9 mouse cellular contexts compared by ENCODE assay signal in the genomic region with DNA sequence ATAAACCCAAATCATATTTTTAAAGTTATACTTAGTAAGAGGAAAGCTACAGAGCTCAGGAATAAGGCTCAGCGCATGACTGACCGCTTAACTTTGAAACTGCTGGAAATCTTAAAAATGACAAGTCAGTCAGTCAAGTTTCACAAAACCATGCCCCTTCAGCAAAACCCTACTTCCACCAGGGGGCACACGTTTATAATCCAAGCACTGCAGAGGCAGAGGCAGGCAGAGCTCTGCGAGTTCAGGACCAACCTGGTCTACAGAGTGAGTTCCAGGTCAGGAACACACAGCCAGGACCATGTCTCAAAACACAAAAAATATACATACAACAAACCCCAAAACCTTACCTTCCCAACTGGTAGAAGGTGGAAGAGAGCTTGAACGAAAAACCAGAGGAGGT. TPM values are rescaled to one million over a fixed set of nuclear protein-coding genes. Genes with fewer than 3 reads are reported as not detected.
DNase-seq lines count a peak whose midpoint lies in the region; ATAC-seq and TF ChIP-seq lines count a peak whose summit lies in the region.
"Had no signal": no experiment of that assay in that cellular context is flagged by ENCODE, and none has a peak within 500 bp of the region (broad histone marks: within the 10 kb centered on the region; RNA-seq: fewer than 3 reads in every experiment).

No protein-coding gene starts in this region.

- no peak overlapping the region for H3K9ac ChIP-seq in heart, adult 2 months (ENCODE audit: low read depth, low read length)
- no peak overlapping the region for H3K9ac ChIP-seq in heart, embryonic 11.5 days (ENCODE audit: low read depth, low read length)
- H3K9ac ChIP-seq in liver, adult 2 months (ENCODE audit: low read depth, low read length) = no peak overlapping the region
- no peak overlapping the region for H3K9ac ChIP-seq in midbrain, embryonic 15.5 days
- H3K9ac ChIP-seq: limb, embryonic 13.5 days had no signal

- no peaks in the 10 kb centered on the region for H3K27me3 ChIP-seq in heart, adult 2 months (ENCODE audit: control insufficient read depth, insufficient read depth, low read length)
- no peaks in the 10 kb centered on the region for H3K27me3 ChIP-seq in heart, embryonic 11.5 days (ENCODE audit: control insufficient read depth, insufficient read depth, low read length)
- no peaks in the 10 kb centered on the region for H3K27me3 ChIP-seq in liver, adult 2 months (ENCODE audit: control insufficient read depth, insufficient read depth, low read length)
- no peaks in the 10 kb centered on the region for H3K27me3 ChIP-seq in midbrain, embryonic 15.5 days (replicated peaks)
- H3K27me3 ChIP-seq: limb, embryonic 13.5 days had no signal

- no peak for TF ChIP-seq POLR2A in heart, adult 2 months (IDR thresholded peaks at IDR 0.05; ENCODE audit: insufficient read depth, low read depth, low read length)
- TF ChIP-seq POLR2A in liver, adult 2 months (IDR thresholded peaks at IDR 0.05; ENCODE audit: extremely low read depth, insufficient read depth, low read length) = no peak

- H3K4me3 ChIP-seq in heart, adult 2 months = no peak overlapping the region
- H3K4me3 ChIP-seq in heart, embryonic 11.5 days (ENCODE audit: low read depth, low read length) = no peak overlapping the region
- H3K4me3 ChIP-seq in liver, adult 2 months (ENCODE audit: insufficient read depth, low read depth, low read length) = no peak overlapping the region
- H3K4me3 ChIP-seq in midbrain, embryonic 15.5 days = no peak overlapping the region
- H3K4me3 ChIP-seq: limb, embryonic 13.5 days had no signal

- TF ChIP-seq CTCF in heart, adult 2 months (IDR thresholded peaks at IDR 0.05) = peak; percentile 53
- peak; percentile 39 for TF ChIP-seq CTCF in liver, adult 2 months (IDR thresholded peaks at IDR 0.05; ENCODE audit: low read depth, low read length)

- no peaks in the 10 kb centered on the region for H3K79me2 ChIP-seq in heart, adult 2 months (replicated peaks; ENCODE audit: control insufficient read depth, insufficient read depth, low read length)
- no peaks in the 10 kb centered on the region for H3K79me2 ChIP-seq in liver, adult 2 months (ENCODE audit: control insufficient read depth, insufficient read depth, low read length)

- H3K4me1 ChIP-seq in heart, adult 2 months (ENCODE audit: control insufficient read depth, insufficient read depth, low read length) = no peaks in the 10 kb centered on the region
- H3K4me1 ChIP-seq in heart, embryonic 11.5 days (ENCODE audit: control insufficient read depth, insufficient read depth, low read length) = no peaks in the 10 kb centered on the region
- no peaks in the 10 kb centered on the region for H3K4me1 ChIP-seq in liver, adult 2 months (ENCODE audit: control insufficient read depth, insufficient read depth, low read length)
- no peaks in the 10 kb centered on the region for H3K4me1 ChIP-seq in midbrain, embryonic 15.5 days
- H3K4me1 ChIP-seq: limb, embryonic 13.5 days had no signal

- TF ChIP-seq EP300 in heart, adult 2 months (IDR thresholded peaks at IDR 0.05; ENCODE audit: insufficient read depth, low read depth, low read length) = no peak

- no peak overlapping the region for H3K4me2 ChIP-seq in heart, embryonic 11.5 days
- H3K4me2 ChIP-seq in midbrain, embryonic 15.5 days = no peak overlapping the region
- H3K4me2 ChIP-seq: limb, embryonic 13.5 days had no signal

- H3K27ac ChIP-seq in heart, adult 2 months = no peak overlapping the region
- H3K27ac ChIP-seq in heart, embryonic 11.5 days (ENCODE audit: low read depth, low read length) = no peak overlapping the region
- H3K27ac ChIP-seq in liver, adult 2 months (replicated peaks; ENCODE audit: insufficient read depth, low read depth, low read length) = no peak overlapping the region
- no peak overlapping the region for H3K27ac ChIP-seq in midbrain, embryonic 15.5 days
- H3K27ac ChIP-seq: limb, embryonic 13.5 days had no signal

- intact Hi-C loops in heart, adult 2 months (cut with DNase I) = loop anchor here (5.0 kb wide), 1 partner anchor 54 kb away; no protein-coding TSS in a partner anchor

- 90% methylated on average over 5 of the region's 5 CpGs for WGBS in heart, adult 2 months
- 91% methylated on average over 5 of the region's 5 CpGs for WGBS in heart, embryonic 11.5 days (ENCODE audit: insufficient replicate concordance)
- 97% methylated on average over 5 of the region's 5 CpGs for WGBS in liver, adult 2 months
- WGBS in midbrain, embryonic 15.5 days = 94% methylated on average over 5 of the region's 5 CpGs

- no peaks in the 10 kb centered on the region for H3K9me3 ChIP-seq in heart, embryonic 11.5 days (replicated peaks; ENCODE audit: control insufficient read depth, low read length)
- H3K9me3 ChIP-seq in midbrain, embryonic 15.5 days = no peaks in the 10 kb centered on the region
- H3K9me3 ChIP-seq: limb, embryonic 13.5 days had no signal

- no peaks in the 10 kb centered on the region for H3K36me3 ChIP-seq in heart, adult 2 months (ENCODE audit: control insufficient read depth, insufficient read depth, low read length)
- peaks cover 55% of the 10 kb centered on the region for H3K36me3 ChIP-seq in heart, embryonic 11.5 days (ENCODE audit: control insufficient read depth, insufficient read depth, low read length)
- H3K36me3 ChIP-seq in liver, adult 2 months (ENCODE audit: control insufficient read depth, insufficient read depth, low read length) = peaks cover 33% of the 10 kb centered on the region
- H3K36me3 ChIP-seq in midbrain, embryonic 15.5 days (replicated peaks) = peaks cover 36% of the 10 kb centered on the region

- DNase-seq in heart, adult 2 months = no peak
- DNase-seq in CD4-positive, CD25-positive, alpha-beta regulatory T cell, adult 2 months (ENCODE audit: low read depth, low spot score) = peak; percentile 78
- DNase-seq in liver, adult 2 months (ENCODE audit: extremely low read depth, low read depth, low spot score) = no peak
- peak; percentile 23 for DNase-seq in spleen, adult 12 weeks (ENCODE audit: low spot score)
- DNase-seq in ovary, postnatal 14 days (ENCODE audit: low spot score) = no peak
- DNase-seq in embryo, embryonic 10.5 days (ENCODE audit: low spot score) = no peak

- ATAC-seq in heart, embryonic 11.5 days (replicated peaks; ENCODE audit: insufficient number of reproducible peaks, low FRiP score, low TSS enrichment) = no peak
- no peak for ATAC-seq in midbrain, embryonic 15.5 days (replicated peaks)

RNA-seq across cellular contexts. Expression of gene Lbr, which starts 14.5 kb away (rescaled TPM):
- 10 to 100 TPM; 23.6 to 24.7 TPM for total RNA-seq in heart, adult 2 months (2021)
- polyA plus RNA-seq in heart, adult 2 months (2012; rRNA removed) = 12.3 and 17.9 TPM in 2 replicates
- 105 and 112 TPM in 2 replicates for polyA plus RNA-seq in heart, embryonic 11.5 days (2014; fragmentation: Nextera tagmentation; extraction: Ambion mirVana)
- total RNA-seq in liver, adult 2 months (2014; rRNA removed) = 9.5 and 12.1 TPM in 2 replicates
- 5.2 and 7.3 TPM in 2 replicates for polyA plus RNA-seq in liver, adult 2 months (2012; rRNA removed)
- polyA plus RNA-seq in midbrain, embryonic 15.5 days (2015; fragmentation: Nextera tagmentation; extraction: Ambion mirVana) = 27.9 and 32.1 TPM in 2 replicates

Comparison
In these comparisons a context has a peak if more than half of its experiments do, and no peak if none do; other contexts are left out.
1. DNase-seq: peak in CD4-positive, CD25-positive, alpha-beta regulatory T cell, adult 2 months (single experiment) and spleen, adult 12 weeks (single experiment); none in heart, adult 2 months (0 of 2), liver, adult 2 months (single experiment), ovary, postnatal 14 days (single experiment) and embryo, embryonic 10.5 days (single experiment).